Mouse (Mus musculus) MEL (cell line): ENCODE data around the gene Hpca. TPM values are rescaled to one million over a fixed set of nuclear protein-coding genes. Genes with fewer than 3 reads are reported as not detected.
A peak's percentile ranks its signal among the peaks of the same experiment; 100 is the strongest.

Source experiments
- DNase-seq: peaks from one replicate; pipeline ENCODE4 v3.0.0; 2011; ENCODE audit warnings: low read depth, low spot score
- H3K27ac ChIP-seq: 2 replicates; pipeline ENCODE4 v1.5.1; 2012; ENCODE audit warnings: low read depth, mild to moderate bottlenecking, control low read depth, low read length, moderate library complexity; ENCODE audit not compliant: control insufficient read depth
- H3K27me3 ChIP-seq, 2 experiments: fragments of 150-350 bp in 1 of 2; sonication (generic) in 1 of 2; 2 replicates each; pipeline ENCODE4 v1.6.1; 2012; ENCODE audit warnings: low read length in 2 of 2, mild to moderate bottlenecking in 2 of 2, improper control_type of control experiment in 1 of 2, moderate library complexity in 1 of 2; ENCODE audit not compliant: insufficient read depth in 2 of 2, control insufficient read depth in 1 of 2
- H3K36me3 ChIP-seq, 2 experiments: 2 replicates each; pipeline ENCODE4 v1.6.1; 2012 to 2014; ENCODE audit warnings: low read length in 2 of 2, improper control_type of control experiment in 1 of 2, inconsistent platforms in 1 of 2, mild to moderate bottlenecking in 1 of 2; ENCODE audit not compliant: insufficient read depth in 2 of 2, control insufficient read depth in 1 of 2
- H3K4me1 ChIP-seq, 2 experiments: fragments of 150-350 bp in 1 of 2; sonication (generic) in 1 of 2; 2 replicates each; pipeline ENCODE4 v1.6.1; 2012; ENCODE audit warnings: low read length in 2 of 2, improper control_type of control experiment in 1 of 2, mild to moderate bottlenecking in 1 of 2; ENCODE audit not compliant: insufficient read depth in 2 of 2, control insufficient read depth in 1 of 2
- H3K4me3 ChIP-seq, 2 experiments: fragments of 150-350 bp in 1 of 2; sonication (generic) in 1 of 2; 2 replicates each; pipeline ENCODE4 v1.5.1; 2012; ENCODE audit warnings: low read depth in 2 of 2, low read length in 2 of 2, mild to moderate bottlenecking in 2 of 2, moderate library complexity in 2 of 2, control low read depth in 1 of 2, improper control_type of control experiment in 1 of 2; ENCODE audit not compliant: control insufficient read depth in 1 of 2, insufficient read depth in 1 of 2
- H3K79me2 ChIP-seq: 2 replicates; pipeline ENCODE4 v1.6.1; 2012; ENCODE audit warnings: mild to moderate bottlenecking, low read length, moderate library complexity; ENCODE audit not compliant: control insufficient read depth, poor library complexity, insufficient read depth
- H3K9ac ChIP-seq: 2 replicates; pipeline ENCODE4 v1.6.1; 2012; ENCODE audit warnings: low read depth, mild to moderate bottlenecking, control low read depth, low read length, moderate library complexity; ENCODE audit not compliant: control insufficient read depth, poor library complexity, severe bottlenecking
- H3K9me3 ChIP-seq: fragments of 150-350 bp; sonication (generic); replicated peaks from 2 replicates; pipeline ENCODE4 v1.6.1; 2012; ENCODE audit warnings: mild to moderate bottlenecking, low read length, improper control_type of control experiment, moderate library complexity; ENCODE audit not compliant: insufficient read depth
- BHLHE40 ChIP-seq: IDR thresholded peaks from 2 replicates; pipeline ENCODE4 v1.6.1; 2012; ENCODE audit warnings: low read depth, mild to moderate bottlenecking, inconsistent platforms, low read length, improper control_type of control experiment, borderline replicate concordance
- CHD1 ChIP-seq: IDR thresholded peaks from 2 replicates; pipeline ENCODE4 v1.6.1; 2012; ENCODE audit warnings: low read depth, mild to moderate bottlenecking, inconsistent platforms, low read length, improper control_type of control experiment
- E2F4 ChIP-seq: IDR thresholded peaks from 2 replicates; pipeline ENCODE4 v1.6.1; 2011; ENCODE audit warnings: low read depth, low read length, improper control_type of control experiment, borderline replicate concordance
- GABPA ChIP-seq: IDR thresholded peaks from 2 replicates; pipeline ENCODE4 v1.6.1; 2012; ENCODE audit warnings: low read depth, mild to moderate bottlenecking, inconsistent platforms, low read length, improper control_type of control experiment, moderate library complexity
- GATA1 ChIP-seq: IDR thresholded peaks from 2 replicates; pipeline ENCODE4 v1.6.1; 2011; ENCODE audit warnings: low read depth, low read length, improper control_type of control experiment
- MXI1 ChIP-seq: IDR thresholded peaks from 2 replicates; pipeline ENCODE4 v1.6.1; 2011; ENCODE audit warnings: mild to moderate bottlenecking, low read depth, low read length, improper control_type of control experiment
- MYC ChIP-seq: IDR thresholded peaks from 2 replicates; pipeline ENCODE4 v1.6.1; 2011; ENCODE audit warnings: low read depth, mild to moderate bottlenecking, low read length, improper control_type of control experiment, moderate library complexity
- POLR2A ChIP-seq, 2 experiments: IDR thresholded peaks; 2 replicates each; pipeline ENCODE4 v1.6.1; 2011 to 2012; ENCODE audit warnings: low read length in 2 of 2, mild to moderate bottlenecking in 2 of 2, control low read depth in 1 of 2, improper control_type of control experiment in 1 of 2, low read depth in 1 of 2, moderate library complexity in 1 of 2; ENCODE audit not compliant: control insufficient read depth in 1 of 2, insufficient read depth in 1 of 2, poor library complexity in 1 of 2
- RAD21 ChIP-seq: IDR thresholded peaks from 2 replicates; pipeline ENCODE4 v1.6.1; 2011; ENCODE audit warnings: mild to moderate bottlenecking, low read depth, low read length, improper control_type of control experiment
- SIN3A ChIP-seq: IDR thresholded peaks from 2 replicates; pipeline ENCODE4 v1.6.1; 2012; ENCODE audit warnings: low read length, improper control_type of control experiment, inconsistent platforms
- UBTF ChIP-seq: IDR thresholded peaks from 2 replicates; pipeline ENCODE4 v1.6.1; 2012; ENCODE audit warnings: low read depth, mild to moderate bottlenecking, inconsistent platforms, low read length, improper control_type of control experiment, moderate library complexity, borderline replicate concordance; ENCODE audit not compliant: insufficient read depth
- USF1 ChIP-seq: IDR thresholded peaks from 2 replicates; pipeline ENCODE4 v1.6.1; 2014; ENCODE audit warnings: low read depth, mild to moderate bottlenecking, inconsistent platforms, low read length, improper control_type of control experiment, moderate library complexity
- ZNF384 ChIP-seq: IDR thresholded peaks from 2 replicates; pipeline ENCODE4 v1.6.1; 2012; ENCODE audit warnings: low read depth, mild to moderate bottlenecking, inconsistent platforms, low read length, improper control_type of control experiment
- polyA plus RNA-seq, 2 experiments: library from polyadenylated mRNA; stranded (reverse) in 1 of 2; unstranded in 1 of 2; fragments of >175 nt in 1 of 2; fragments of >200 nt in 1 of 2; gene quantifications; 2 replicates each; pipeline versions ENCODE4 v1.2.1 to v1.2.4; 2012; ENCODE audit warnings: low replicate concordance in 2 of 2, low read depth in 1 of 2; ENCODE audit not compliant: insufficient read length in 2 of 2, insufficient read depth in 1 of 2, missing spikeins in 1 of 2
- total RNA-seq: library from RNA; depleted of rRNA; stranded (reverse); fragments of 300-350 nt; gene quantifications from 2 replicates; pipeline ENCODE4 v1.2.3, GENCODE M21; 2012

Gene Hpca
- total and polyA plus RNA-seq, 3 experiments: 0.39 to 1.1 TPM; not detected in 1

- H3K4me3 ChIP-seq: peak within 1 kb of the TSS; percentile 63 to 92
- peak within 1 kb of the TSS; percentile 74 for H3K9ac ChIP-seq
These were observed 14.9 kb upstream of the Hpca start, which contains the start of gene Fndc5 for GRCm38 (mm10) chr4:129136579-129137391. Gene Fndc5 (plus strand): TSS chr4:129136999.

GRCm38 (mm10) chr4:129136189-129136578 lies 14.3 kb upstream of the Hpca start:
- H3K36me3 ChIP-seq: peaks cover 0 to 34% of the 10 kb centered on the region in 2 experiments; a peak in 2 of 4 replicates
- TF ChIP-seq SIN3A (0 out of 2 replicates have a peak, but pooled peaks have one; percentile 26), E2F4 (no peak)
- TF ChIP-seq, all 39 proteins: peak for 1
- DNase-seq: peak; percentile 27
- H3K9ac ChIP-seq: peak overlapping the region; percentile 70
- H3K4me3 ChIP-seq: peak overlapping the region; percentile 56 to 63
- H3K27me3 ChIP-seq: no peaks in the 10 kb centered on the region
- H3K27ac ChIP-seq: no peak overlapping the region
- peaks cover 3% of the 10 kb centered on the region; the same call in 1 of the 2 replicates for H3K79me2 ChIP-seq
- H3K4me1 ChIP-seq: peaks cover 28 to 41% of the 10 kb centered on the region in 2 experiments
- H3K9me3 ChIP-seq: no peaks in the 10 kb centered on the region

More at GRCm38 (mm10) chr4:129136579-129137391, 14.9 kb upstream of the Hpca start, which contains the start of gene Fndc5:
- Histone ChIP-seq H3K79me2 (peaks cover 3% of the 10 kb centered on the region; the same call in 1 of the 2 replicates), H3K36me3 (peaks cover 0 to 37% of the 10 kb centered on the region in 2 experiments; a peak in 2 of 4 replicates), H3K4me1 (peaks cover 31 to 45% of the 10 kb centered on the region in 2 experiments), H3K27me3 (no peaks in the 10 kb centered on the region), H3K27ac (peak within 1 kb of the TSS; percentile 45), H3K9me3 (no peaks in the 10 kb centered on the region)
- TF ChIP-seq MXI1 (peak; percentile 21; the same call in 1 of the 2 replicates), POLR2A (IDR thresholded peaks at IDR 0.05; ENCODE audit: control insufficient read depth in 1 of 2, insufficient read depth in 1 of 2, low read depth in 1 of 2, low read length in 2 of 2, poor library complexity in 1 of 2) (0 out of 4 replicates have a peak, but pooled peaks of 1 of the 2 experiments have one; percentile 43), MYC (no peak)
- no peak for DNase-seq

GRCm38 (mm10) chr4:129135637-129136036 lies 13.8 kb upstream of the Hpca start:
- peaks cover 0 to 31% of the 10 kb centered on the region in 2 experiments; a peak in 2 of 4 replicates for H3K36me3 ChIP-seq
- no peak for DNase-seq
- no peak overlapping the region for H3K9ac ChIP-seq
- H3K4me3 ChIP-seq: no peak overlapping the region
- peaks cover 23 to 39% of the 10 kb centered on the region in 2 experiments for H3K4me1 ChIP-seq
- no peak overlapping the region for H3K27ac ChIP-seq
- H3K79me2 ChIP-seq: peaks cover 3% of the 10 kb centered on the region; the same call in 1 of the 2 replicates
- H3K27me3 ChIP-seq: no peaks in the 10 kb centered on the region
- H3K9me3 ChIP-seq: no peaks in the 10 kb centered on the region
- TF ChIP-seq GATA1: no peak
- TF ChIP-seq USF1: no peak
- TF ChIP-seq UBTF: no peak
- no peak for TF ChIP-seq SIN3A
- TF ChIP-seq BHLHE40: no peak
- no peak for TF ChIP-seq RAD21
- no peak for TF ChIP-seq CHD1
- TF ChIP-seq GABPA: no peak
- TF ChIP-seq ZNF384: no peak
